Mouse (Mus musculus) megakaryocyte, adult 5-6 weeks (primary cell): ENCODE measurements at regions not wholly inside any gene's neighbourhood (a gene's known extent, or its start where the extent isn't known, plus 50 kb on each side); places are given as distances from the start of the nearest gene placed in this dataset.

Source experiments
- ATAC-seq: 2 replicates; pipeline ENCODE4 v1.8.0; 2016; ENCODE audit warnings: mild to moderate bottlenecking, inconsistent platforms; ENCODE audit not compliant: poor library complexity, severe bottlenecking

DNA sequence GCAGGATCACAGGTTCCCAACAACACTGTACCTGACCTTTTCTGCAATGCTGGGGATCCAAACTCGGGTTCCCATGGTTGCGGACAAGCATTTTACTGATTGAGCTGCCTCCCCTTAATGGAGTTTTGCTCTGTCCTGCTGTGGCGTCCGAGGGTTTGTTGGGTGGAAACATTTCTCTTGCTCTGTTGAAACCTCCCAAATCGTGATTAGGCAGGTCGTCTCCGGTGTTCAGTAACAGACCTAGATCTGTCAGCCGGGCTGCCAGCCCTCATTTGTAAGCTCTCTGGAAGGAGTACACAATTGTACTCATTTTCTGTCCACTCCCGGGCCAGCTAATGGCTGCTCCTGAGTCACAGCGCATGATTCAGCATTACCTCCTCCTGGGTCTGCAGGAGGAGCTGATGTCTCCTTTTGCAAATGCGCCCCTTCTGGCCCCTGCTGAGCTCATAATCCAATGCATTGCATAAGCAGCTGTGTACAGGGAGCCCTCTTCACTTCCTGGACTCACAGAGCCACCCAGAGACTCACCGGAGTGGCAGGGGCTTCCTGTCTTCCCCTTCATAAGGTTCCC lies 49.8 kb upstream of the Sipa1l2 start:
- peak; percentile 62 for ATAC-seq
